Mouse (Mus musculus) liver, embryonic 11.5 days (tissue): ENCODE measurements around the gene Rab31. TPM values are rescaled to one million over a fixed set of nuclear protein-coding genes. Genes with fewer than 3 reads are reported as not detected.
A peak's percentile ranks its signal among the peaks of the same experiment; 100 is the strongest.

Source experiments
- ATAC-seq: fragments of 200-750 bp; cut with Nextera tagmentation; replicated peaks from 2 replicates; pipeline ENCODE4 v1.8.0; 2017; ENCODE audit warnings: moderate number of reproducible peaks, mild to moderate bottlenecking, moderate TSS enrichment, moderate library complexity; ENCODE audit not compliant: low FRiP score
- DNase-seq: peaks from one replicate; pipeline ENCODE4 v3.0.0-alpha.2; 2017; ENCODE audit warnings: low spot score
- H3K27ac ChIP-seq: fragments of 300-500 bp; sonication (generic); 2 replicates; pipeline ENCODE4 v1.5.1; 2014; ENCODE audit warnings: mild to moderate bottlenecking, low read depth, low read length, control low read depth
- H3K27me3 ChIP-seq: fragments of 300-500 bp; sonication (generic); replicated peaks from 2 replicates; pipeline ENCODE4 v1.6.1; 2014; ENCODE audit warnings: low read length, mixed read lengths; ENCODE audit not compliant: control insufficient read depth, insufficient read depth
- H3K36me3 ChIP-seq: fragments of 300-500 bp; sonication (generic); 2 replicates; pipeline ENCODE4 v1.6.1; 2014; ENCODE audit warnings: mild to moderate bottlenecking, low read length, moderate library complexity, mixed read lengths; ENCODE audit not compliant: control insufficient read depth, insufficient read depth
- H3K4me1 ChIP-seq: fragments of 300-500 bp; sonication (generic); replicated peaks from 2 replicates; pipeline ENCODE4 v1.6.1; 2014; ENCODE audit warnings: low read length, mixed read lengths; ENCODE audit not compliant: control insufficient read depth, insufficient read depth
- H3K4me2 ChIP-seq: fragments of 300-500 bp; sonication (generic); 2 replicates; pipeline ENCODE4 v1.6.1; 2014; ENCODE audit warnings: mild to moderate bottlenecking, control low read depth, moderate library complexity
- H3K4me3 ChIP-seq: fragments of 300-500 bp; sonication (generic); 2 replicates; pipeline ENCODE4 v1.5.1; 2014; ENCODE audit warnings: low read depth, low read length, control low read depth
- H3K9ac ChIP-seq: fragments of 300-500 bp; sonication (generic); 2 replicates; pipeline ENCODE4 v1.6.1; 2014; ENCODE audit warnings: low read depth, low read length, control low read depth
- H3K9me3 ChIP-seq: fragments of 300-500 bp; sonication (generic); 2 replicates; pipeline ENCODE4 v1.6.1; 2016; ENCODE audit warnings: low read length, inconsistent platforms, mixed read lengths; ENCODE audit not compliant: control insufficient read depth
- WGBS: fragments of 180-500 bp; shearing (Covaris S2); extraction: QIAGEN DNeasy Blood & Tissue Kit; methylation state at CpG from one replicate; pipeline ENCODE4 v1.1.7; 2014; 5-methylcytosine and 5-hydroxymethylcytosine counted together
- polyA plus RNA-seq: library from polyadenylated mRNA; unstranded; fragments of >200 nt; fragmentation: Nextera tagmentation; extraction: Ambion mirVana; gene quantifications from 2 replicates; pipeline ENCODE4 v1.2.1, GENCODE M21; 2014

Gene Rab31
- polyA plus RNA-seq, result 16.3 and 17.1 TPM in 2 replicates

- Histone ChIP-seq H3K36me3 (no peaks in the 10 kb centered on the region), H3K4me2 (peak within 1 kb of the TSS; percentile 83), H3K9ac (peak within 1 kb of the TSS; percentile 54; the same call in 1 of the 2 replicates), H3K9me3 (no peaks in the 10 kb centered on the region), H3K4me1 (peaks cover 9% of the 10 kb centered on the region; the same call in 1 of the 2 replicates), H3K27ac (no peak within 1 kb of the TSS), H3K27me3 (peaks cover 21% of the 10 kb centered on the region), H3K4me3 (peak within 1 kb of the TSS; percentile 58)
- ATAC-seq, result peak; percentile 53
- peak; percentile 67 for DNase-seq
- under 1% methylated on average over 74 of the region's 75 CpGs for WGBS
These were observed at the start of gene Rab31 for GRCm38 (mm10) chr17:65771951-65772934. Rab31 (minus strand) TSS chr17:65772752.

GRCm38 (mm10) chr17:65820197-65820596, 47.6 kb upstream of the Rab31 start:
- Histone ChIP-seq H3K9me3 (no peaks in the 10 kb centered on the region), H3K36me3 (peaks cover 27% of the 10 kb centered on the region; the same call in 1 of the 2 replicates), H3K4me2 (no peak overlapping the region), H3K27me3 (no peaks in the 10 kb centered on the region), H3K27ac (no peak overlapping the region), H3K9ac (no peak overlapping the region), H3K4me1 (no peaks in the 10 kb centered on the region), H3K4me3 (no peak overlapping the region)
- WGBS, result 70% methylated on average over 5 of the region's 5 CpGs
- no peak for ATAC-seq
- DNase-seq, result no peak

- DNase-seq, result no peak
- Histone ChIP-seq H3K9ac (no peak overlapping the region), H3K4me3 (no peak overlapping the region), H3K27ac (no peak overlapping the region), H3K36me3 (peaks cover 34% of the 10 kb centered on the region; the same call in 1 of the 2 replicates), H3K9me3 (no peaks in the 10 kb centered on the region), H3K27me3 (no peaks in the 10 kb centered on the region), H3K4me2 (no peak overlapping the region), H3K4me1 (no peaks in the 10 kb centered on the region)
- no peak for ATAC-seq
- WGBS, result 92% methylated on average over 8 of the region's 8 CpGs
These were observed 41.2 kb upstream of the Rab31 start for GRCm38 (mm10) chr17:65813763-65814162.

- no peak for DNase-seq
- no peak overlapping the region for H3K9ac ChIP-seq
- WGBS, result 90% methylated on average over 5 of the region's 5 CpGs
- ATAC-seq, result no peak
- no peaks in the 10 kb centered on the region for H3K9me3 ChIP-seq
- H3K27me3 ChIP-seq, result no peaks in the 10 kb centered on the region
- H3K4me3 ChIP-seq, result no peak overlapping the region
- no peaks in the 10 kb centered on the region for H3K4me1 ChIP-seq
- H3K36me3 ChIP-seq, result peaks cover 22% of the 10 kb centered on the region; the same call in 1 of the 2 replicates
- H3K27ac ChIP-seq, result no peak overlapping the region
- H3K4me2 ChIP-seq, result no peak overlapping the region
These were observed 38.5 kb upstream of the Rab31 start for GRCm38 (mm10) chr17:65811032-65811431.

GRCm38 (mm10) chr17:65806416-65806815, 33.9 kb upstream of the Rab31 start:
- Histone ChIP-seq H3K4me3 (no peak overlapping the region), H3K4me1 (no peaks in the 10 kb centered on the region; the same call in 1 of the 2 replicates), H3K9ac (no peak overlapping the region), H3K4me2 (no peak overlapping the region), H3K9me3 (no peaks in the 10 kb centered on the region), H3K27me3 (no peaks in the 10 kb centered on the region), H3K27ac (no peak overlapping the region), H3K36me3 (peaks cover 13% of the 10 kb centered on the region; the same call in 1 of the 2 replicates)
- DNase-seq, result no peak
- 81% methylated on average over 2 of the region's 2 CpGs for WGBS
- no peak for ATAC-seq

GRCm38 (mm10) chr17:65805966-65806365, 33.4 kb upstream of the Rab31 start:
- DNase-seq (no peak), ATAC-seq (no peak)
- Histone ChIP-seq H3K9ac (no peak overlapping the region), H3K27me3 (no peaks in the 10 kb centered on the region), H3K4me3 (no peak overlapping the region), H3K4me1 (no peaks in the 10 kb centered on the region; the same call in 1 of the 2 replicates), H3K27ac (no peak overlapping the region), H3K36me3 (peaks cover 9% of the 10 kb centered on the region; the same call in 1 of the 2 replicates), H3K4me2 (no peak overlapping the region), H3K9me3 (no peaks in the 10 kb centered on the region)
- WGBS, result 74% methylated on average over 4 of the region's 4 CpGs

GRCm38 (mm10) chr17:65802026-65802425, 29.5 kb upstream of the Rab31 start:
- 81% methylated on average over 4 of the region's 4 CpGs for WGBS
- no peak for DNase-seq
- H3K4me2 ChIP-seq, result no peak overlapping the region
- peaks cover 4% of the 10 kb centered on the region; the same call in 1 of the 2 replicates for H3K36me3 ChIP-seq
- H3K4me3 ChIP-seq, result no peak overlapping the region
- H3K9ac ChIP-seq, result no peak overlapping the region
- H3K4me1 ChIP-seq, result peaks cover 6% of the 10 kb centered on the region
- no peak for ATAC-seq
- H3K27ac ChIP-seq, result no peak overlapping the region
- H3K9me3 ChIP-seq, result no peaks in the 10 kb centered on the region
- H3K27me3 ChIP-seq, result no peaks in the 10 kb centered on the region

GRCm38 (mm10) chr17:65800451-65800850, 27.9 kb upstream of the Rab31 start:
- ATAC-seq (no peak), DNase-seq (no peak)
- Histone ChIP-seq H3K4me1 (peaks cover 6% of the 10 kb centered on the region), H3K4me3 (no peak overlapping the region), H3K36me3 (peaks cover 4% of the 10 kb centered on the region; the same call in 1 of the 2 replicates), H3K27me3 (no peaks in the 10 kb centered on the region), H3K27ac (no peak overlapping the region), H3K9me3 (no peaks in the 10 kb centered on the region), H3K9ac (no peak overlapping the region), H3K4me2 (no peak overlapping the region)
- 93% methylated on average over 6 of the region's 6 CpGs for WGBS
